Mouse (Mus musculus) mammary gland, adult 2 months (tissue): ENCODE measurements around the gene Myl7. TPM values are rescaled to one million over a fixed set of nuclear protein-coding genes. Genes with fewer than 3 reads are reported as not detected.

Source experiments
- polyA plus RNA-seq: library from polyadenylated mRNA; depleted of rRNA; stranded (reverse); fragments of >200 nt; gene quantifications from 2 replicates; pipeline ENCODE4 v1.2.3, GENCODE M21; 2012; ENCODE audit warnings: low replicate concordance; rRNA removed

Myl7 gene
- not detected in 2 replicates for polyA plus RNA-seq

DNA sequence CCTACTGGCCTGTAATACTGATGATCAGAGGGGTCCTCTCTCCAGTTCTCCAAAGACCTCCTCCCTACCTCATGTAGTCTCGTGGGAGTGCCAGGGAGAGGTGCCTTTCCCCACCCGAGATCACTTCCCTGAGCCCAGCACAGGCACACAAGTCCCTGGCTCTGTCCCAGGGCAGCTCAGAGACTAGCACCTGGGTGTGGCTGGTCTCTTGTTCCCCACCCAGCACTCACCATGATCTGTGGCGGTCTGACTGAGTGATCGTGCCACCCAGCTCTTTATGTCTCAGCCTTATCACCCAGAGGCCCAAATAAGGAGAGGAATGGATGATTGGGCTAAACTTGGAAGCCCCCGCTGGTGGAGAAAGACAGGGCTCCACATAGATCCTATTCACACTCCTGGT lies at the start of gene Myl7:
TSS of gene Myl7 (minus strand) at position 252 of the 400 bp plus-strand sequence.

GRCm38 (mm10) chr11:5877921-5878526 lies 20.6 kb downstream of the Myl7 start, which contains the start of gene Pold2:
Pold2 (minus strand) TSS chr11:5878292.

DNA sequence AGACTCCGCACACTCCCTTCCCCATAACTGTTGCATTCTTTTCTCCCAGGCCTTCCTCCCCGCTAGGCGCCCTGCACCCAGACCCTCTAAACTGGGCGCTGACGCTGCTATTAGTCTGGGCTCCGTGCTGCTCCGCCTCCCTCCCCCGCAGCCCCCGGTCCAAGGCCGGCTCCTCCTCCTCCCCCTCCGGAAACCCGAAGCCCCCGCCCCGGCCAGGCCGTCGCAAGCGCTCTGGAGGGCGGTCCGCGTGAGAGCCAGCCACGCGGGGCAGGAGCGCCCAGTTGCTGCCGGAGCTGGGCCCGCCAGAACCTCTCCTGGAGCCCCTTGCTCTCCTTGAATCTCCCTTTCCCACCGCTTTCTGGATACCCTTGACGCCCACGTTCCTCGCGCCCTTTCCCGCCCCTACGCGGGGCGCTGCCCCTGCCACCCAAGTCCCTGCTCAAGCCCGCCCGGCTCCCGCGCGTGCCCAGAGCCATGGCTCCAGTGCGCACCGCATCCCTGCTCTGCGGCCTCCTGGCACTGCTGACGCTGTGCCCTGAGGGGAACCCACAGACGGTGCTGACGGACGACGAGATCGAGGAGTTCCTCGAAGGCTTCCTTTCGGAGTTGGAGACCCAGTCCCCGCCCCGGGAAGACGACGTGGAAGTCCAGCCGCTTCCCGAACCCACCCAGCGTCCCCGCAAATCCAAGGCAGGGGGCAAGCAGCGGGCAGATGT lies 36.7 kb downstream of the Myl7 start, which contains the start of gene Aebp1:
TSS of gene Aebp1 (plus strand) at position 270 of the 716 bp plus-strand sequence.

Other genes starting within 250 kb of the Myl7 start
- gene Mrps24, start 183.1 kb downstream of the Myl7 start, polyA plus RNA-seq = 126 and 279 TPM in 2 replicates
- gene Urgcp, start 136.4 kb downstream of the Myl7 start, polyA plus RNA-seq = 26.4 and 26.7 TPM in 2 replicates
- 70.4 and 81.9 TPM in 2 replicates for gene Dbnl, start 110.3 kb downstream of the Myl7 start, polyA plus RNA-seq
- 0.96 and 522 TPM in 2 replicates for gene Pgam2, start 95.0 kb downstream of the Myl7 start, polyA plus RNA-seq
- gene Polm, start 60.8 kb downstream of the Myl7 start, polyA plus RNA-seq = 41.3 and 55.8 TPM in 2 replicates
- gene Aebp1, start 36.8 kb downstream of the Myl7 start, polyA plus RNA-seq = 229 and 247 TPM in 2 replicates
- gene Pold2, start 20.5 kb downstream of the Myl7 start, polyA plus RNA-seq = 90.6 and 184 TPM in 2 replicates
- gene Gck, start 51.3 kb upstream of the Myl7 start, polyA plus RNA-seq = 0.44 and 0.52 TPM in 2 replicates
- 46.1 and 72.5 TPM in 2 replicates for gene Ykt6, start 56.9 kb upstream of the Myl7 start, polyA plus RNA-seq
- 5.7 and 15.3 TPM in 2 replicates for gene Camk2b, start 167.6 kb upstream of the Myl7 start, polyA plus RNA-seq